Comparison of ENCODE assay signal across 10 mouse cellular contexts in genomic region chr7:135410237-135410965, GRCm38 (mm10). TPM values are rescaled to one million over a fixed set of nuclear protein-coding genes. Genes with fewer than 3 reads are reported as not detected.
DNase-seq lines count a peak whose midpoint lies in the region; ATAC-seq and TF ChIP-seq lines count a peak whose summit lies in the region.
"Had no signal": no experiment of that assay in that cellular context is flagged by ENCODE, and none has a peak within 500 bp of the region (broad histone marks: within the 10 kb centered on the region; RNA-seq: fewer than 3 reads in every experiment).

TSS of gene Foxi2 (plus strand) at chr7:135410308.

- H3K27ac ChIP-seq in heart, embryonic 15.5 days, result no peak within 1 kb of the TSS
- H3K27ac ChIP-seq in embryonic facial prominence, embryonic 10.5 days (replicated peaks), result no peak within 1 kb of the TSS; the same call in 1 of the 2 replicates
- H3K27ac ChIP-seq in limb, embryonic 10.5 days, result no peak within 1 kb of the TSS

- H3K4me3 ChIP-seq in heart, embryonic 15.5 days, result peak within 1 kb of the TSS; percentile 13
- peak within 1 kb of the TSS; percentile 71 for H3K4me3 ChIP-seq in E14TG2a.4 (replicated peaks; ENCODE audit: low read length)
- peak within 1 kb of the TSS; percentile 53 for H3K4me3 ChIP-seq in embryonic facial prominence, embryonic 10.5 days
- H3K4me3 ChIP-seq in limb, embryonic 10.5 days, result peak within 1 kb of the TSS; percentile 44
- no peak within 1 kb of the TSS for H3K4me3 ChIP-seq in lung, adult 2 months (replicated peaks; ENCODE audit: extremely low read depth, low read depth, low read length)

- peak within 1 kb of the TSS; percentile 29 for H3K4me2 ChIP-seq in heart, embryonic 15.5 days

- ATAC-seq in heart, embryonic 15.5 days (replicated peaks; ENCODE audit: insufficient number of reproducible peaks, insufficient read depth, low FRiP score, low read depth), result no peak; the same call in 1 of the 2 replicates

- WGBS in heart, embryonic 15.5 days, result 1% methylated on average over 51 of the region's 51 CpGs
- WGBS in embryonic facial prominence, embryonic 10.5 days, result 2% methylated on average over 51 of the region's 51 CpGs
- WGBS in limb, embryonic 10.5 days, result 2% methylated on average over 51 of the region's 51 CpGs
- 2% methylated on average over 51 of the region's 51 CpGs for WGBS in lung, adult 2 months

- no peak for TF ChIP-seq CTCF in E14TG2a.4 (conservative IDR thresholded peaks at IDR 0.05; ENCODE audit: low read length)
- TF ChIP-seq CTCF in lung, adult 2 months (IDR thresholded peaks at IDR 0.05; ENCODE audit: insufficient read depth, low read length), result no peak

- H3K27me3 ChIP-seq in heart, embryonic 15.5 days, result peaks cover 64% of the 10 kb centered on the region
- H3K27me3 ChIP-seq in E14TG2a.4 (ENCODE audit: insufficient read depth, low read length), result peaks cover 67% of the 10 kb centered on the region
- peaks cover 66% of the 10 kb centered on the region for H3K27me3 ChIP-seq in embryonic facial prominence, embryonic 10.5 days (replicated peaks; ENCODE audit: low read depth, poor library complexity, severe bottlenecking)
- peaks cover 58% of the 10 kb centered on the region for H3K27me3 ChIP-seq in limb, embryonic 10.5 days (ENCODE audit: low read depth, poor library complexity, severe bottlenecking)

- no peaks in the 10 kb centered on the region for H3K9me3 ChIP-seq in heart, embryonic 15.5 days (replicated peaks)
- no peaks in the 10 kb centered on the region for H3K9me3 ChIP-seq in E14TG2a.4 (ENCODE audit: low read length)
- H3K9me3 ChIP-seq in embryonic facial prominence, embryonic 10.5 days, result no peaks in the 10 kb centered on the region
- H3K9me3 ChIP-seq in limb, embryonic 10.5 days (replicated peaks), result no peaks in the 10 kb centered on the region

- no peak for DNase-seq in heart, postnatal 4 days
- DNase-seq in embryonic facial prominence, embryonic 10.5 days (ENCODE audit: low spot score), result peak; percentile 49
- DNase-seq in limb, embryonic 10.5 days (ENCODE audit: low spot score), result peak; percentile 44
- DNase-seq in B cell, adult 2 months, result no peak
- DNase-seq in gastrocnemius, postnatal 25 days, result no peak
- DNase-seq in lung, adult 2 months, result no peak

- no peaks in the 10 kb centered on the region for H3K36me3 ChIP-seq in heart, embryonic 15.5 days
- no peaks in the 10 kb centered on the region for H3K36me3 ChIP-seq in E14TG2a.4 (ENCODE audit: insufficient read depth, low read length)
- H3K36me3 ChIP-seq in embryonic facial prominence, embryonic 10.5 days (replicated peaks), result no peaks in the 10 kb centered on the region
- no peaks in the 10 kb centered on the region for H3K36me3 ChIP-seq in limb, embryonic 10.5 days

- TF ChIP-seq POLR2A in lung, adult 2 months (IDR thresholded peaks at IDR 0.05; ENCODE audit: borderline replicate concordance, extremely low read depth, low read depth, low read length), result no peak

- no peak within 1 kb of the TSS for H3K9ac ChIP-seq in heart, embryonic 15.5 days

- peaks cover 5% of the 10 kb centered on the region; the same call in 1 of the 2 replicates for H3K4me1 ChIP-seq in heart, embryonic 15.5 days (replicated peaks)
- peaks cover 19% of the 10 kb centered on the region for H3K4me1 ChIP-seq in E14TG2a.4 (replicated peaks; ENCODE audit: low read depth, low read length)
- H3K4me1 ChIP-seq in embryonic facial prominence, embryonic 10.5 days, result peaks cover 14% of the 10 kb centered on the region
- H3K4me1 ChIP-seq in limb, embryonic 10.5 days, result peaks cover 9% of the 10 kb centered on the region
- H3K4me1 ChIP-seq in lung, adult 2 months (ENCODE audit: control insufficient read depth, insufficient read depth, low read length), result no peaks in the 10 kb centered on the region

RNA-seq across cellular contexts. Expression of gene Foxi2, which starts in this region (rescaled TPM):
- not detected in 2 replicates for polyA plus RNA-seq in heart, embryonic 15.5 days (2015; fragmentation: Nextera tagmentation; extraction: Ambion mirVana)
- not detected for total RNA-seq in heart, postnatal 4 days (2021)
- 5.0 and 5.4 TPM in 2 replicates for polyA plus RNA-seq in embryonic facial prominence, embryonic 10.5 days (2016; fragmentation: Nextera tagmentation; extraction: Ambion mirVana)
- polyA plus RNA-seq in limb, embryonic 10.5 days (2016; fragmentation: Nextera tagmentation; extraction: Ambion mirVana), result 1.8 and 2.1 TPM in 2 replicates
- total RNA-seq in gastrocnemius, postnatal 25 days (2021), result not detected
- polyA plus RNA-seq in lung, adult 2 months (2012; rRNA removed), result not detected in 2 replicates
- total RNA-seq: layer of hippocampus, adult 18-20 months had no signal
- polyA plus RNA-seq: spleen, adult 2 months had no signal

Comparison
In these comparisons a context has a peak if more than half of its experiments do, and no peak if none do; other contexts are left out.
1. DNase-seq: peak in embryonic facial prominence, embryonic 10.5 days (single experiment) and limb, embryonic 10.5 days (single experiment); none in heart, postnatal 4 days (single experiment), B cell, adult 2 months (0 of 2), gastrocnemius, postnatal 25 days (single experiment) and lung, adult 2 months (single experiment).